Mouse (Mus musculus): Measurements from ENCODE around the gene Adrb1. TPM values are rescaled to one million over a fixed set of nuclear protein-coding genes. Genes with fewer than 3 reads are reported as not detected.
"Not testable (repeated sequence)": the region's sequence is repeated elsewhere in the genome, so short reads cannot be mapped to it uniquely, and the experiment has no call there.

Gene Adrb1
- polyA plus RNA-seq, 1 experiment from 2014 or later, result 1.3 TPM

DNA sequence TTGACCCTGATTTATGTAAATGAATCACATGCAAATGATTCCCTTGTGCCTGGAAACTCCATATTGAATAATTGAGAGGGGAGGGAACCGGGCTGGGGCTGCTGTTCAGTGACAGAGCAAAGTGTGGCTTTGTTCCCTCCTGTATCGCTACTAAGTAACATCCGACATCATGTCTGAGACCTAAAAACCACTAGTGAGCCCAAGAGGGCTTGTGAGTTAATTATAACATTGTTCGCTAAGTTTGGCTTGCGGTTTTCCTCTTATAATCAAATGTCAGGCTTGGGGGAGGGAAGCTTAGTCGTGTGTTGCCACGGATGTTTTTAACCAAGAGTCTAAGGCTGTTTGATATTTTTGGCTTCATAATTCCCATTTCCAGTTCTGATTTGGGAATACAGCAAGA is 50.2 kb downstream of the Adrb1 start:
- Histone ChIP-seq H3K9me3 (replicated peaks; ENCODE audit: control insufficient read depth, low read length, poor library complexity, severe bottlenecking) (no peaks in the 10 kb centered on the region), H3K27me3 (ENCODE audit: control insufficient read depth, insufficient read depth, low read depth, low read length) (peaks cover 3% of the 10 kb centered on the region), H3K4me3 (ENCODE audit: low read depth, low read length) (no peak overlapping the region), H3K36me3 (ENCODE audit: control insufficient read depth, insufficient read depth, low read length) (no peaks in the 10 kb centered on the region), H3K9ac (ENCODE audit: low read depth, low read length) (no peak overlapping the region), H3K27ac (ENCODE audit: low read length) (no peak overlapping the region), H3K4me2 (ENCODE audit: low read length) (no peak overlapping the region), H3K4me1 (ENCODE audit: control insufficient read depth, insufficient read depth, low read length) (peaks cover 7% of the 10 kb centered on the region)
- WGBS, result 74% methylated on average over 7 of the region's 7 CpGs
- no peak for ATAC-seq

- no peak overlapping the region for H3K4me2 ChIP-seq (ENCODE audit: low read length)
- no peak overlapping the region for H3K27ac ChIP-seq (ENCODE audit: low read length)
- no peaks in the 10 kb centered on the region for H3K9me3 ChIP-seq (replicated peaks; ENCODE audit: control insufficient read depth, low read length, poor library complexity, severe bottlenecking)
- peaks cover 7% of the 10 kb centered on the region for H3K4me1 ChIP-seq (ENCODE audit: control insufficient read depth, insufficient read depth, low read length)
- H3K27me3 ChIP-seq (ENCODE audit: control insufficient read depth, insufficient read depth, low read depth, low read length), result peaks cover 3% of the 10 kb centered on the region
- no peak overlapping the region for H3K4me3 ChIP-seq (ENCODE audit: low read depth, low read length)
- no peak for ATAC-seq
- no peak overlapping the region for H3K9ac ChIP-seq (ENCODE audit: low read depth, low read length)
- WGBS, result 14% methylated on average over 10 of the region's 10 CpGs
- no peaks in the 10 kb centered on the region for H3K36me3 ChIP-seq (ENCODE audit: control insufficient read depth, insufficient read depth, low read length)
Measured at GRCm38 (mm10) chr19:56773393-56773971, 51.5 kb downstream of the Adrb1 start.

DNA sequence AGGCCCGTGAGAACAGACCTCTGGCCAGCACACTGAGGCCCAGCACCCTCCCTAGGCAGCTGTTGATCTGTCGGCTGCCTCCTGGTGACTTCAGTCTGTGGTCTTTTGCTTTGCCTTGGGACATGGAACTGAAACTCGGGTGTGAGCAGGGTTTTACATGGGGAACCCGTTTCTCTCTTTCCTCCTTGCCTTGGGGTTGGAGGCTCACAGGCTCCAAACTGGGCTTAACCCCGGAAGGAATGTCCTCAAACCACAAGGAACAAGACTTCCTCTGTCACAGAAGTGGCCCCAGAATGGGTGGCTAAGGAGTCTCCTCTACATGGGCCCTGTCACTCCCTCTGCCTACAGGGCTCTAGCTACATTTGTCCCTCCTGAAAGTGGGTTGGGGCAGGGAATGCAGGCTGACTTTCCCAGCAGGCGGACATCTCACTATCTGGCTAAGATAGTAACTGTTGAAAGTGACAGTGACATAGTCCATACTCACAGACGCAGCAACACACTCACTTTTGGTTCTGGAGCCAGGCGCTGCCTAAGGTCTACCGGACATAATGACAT is 52.5 kb downstream of the Adrb1 start:
- Histone ChIP-seq H3K9ac (ENCODE audit: low read depth, low read length) (no peak overlapping the region), H3K9me3 (replicated peaks; ENCODE audit: control insufficient read depth, low read length, poor library complexity, severe bottlenecking) (no peaks in the 10 kb centered on the region), H3K36me3 (ENCODE audit: control insufficient read depth, insufficient read depth, low read length) (no peaks in the 10 kb centered on the region), H3K27me3 (ENCODE audit: control insufficient read depth, insufficient read depth, low read depth, low read length) (peaks cover 3% of the 10 kb centered on the region), H3K4me2 (ENCODE audit: low read length) (no peak overlapping the region), H3K4me1 (ENCODE audit: control insufficient read depth, insufficient read depth, low read length) (peaks cover 7% of the 10 kb centered on the region), H3K4me3 (ENCODE audit: low read depth, low read length) (no peak overlapping the region), H3K27ac (ENCODE audit: low read length) (no peak overlapping the region)
- 69% methylated on average over 9 of the region's 9 CpGs for WGBS
- ATAC-seq, result no peak

- H3K4me2 ChIP-seq (ENCODE audit: low read length), result peak overlapping the region; percentile 57
- no peak for ATAC-seq
Measured at GRCm38 (mm10) chr19:56774971-56775892, 53.2 kb downstream of the Adrb1 start.

GRCm38 (mm10) chr19:56775893-56776718 is 54.1 kb downstream of the Adrb1 start:
- peak overlapping the region; percentile 46; the same call in 1 of the 2 replicates for H3K9ac ChIP-seq (ENCODE audit: low read depth, low read length)
- H3K4me1 ChIP-seq (ENCODE audit: control insufficient read depth, insufficient read depth, low read length), result peaks cover 7% of the 10 kb centered on the region
- H3K36me3 ChIP-seq (ENCODE audit: control insufficient read depth, insufficient read depth, low read length), result no peaks in the 10 kb centered on the region
- no peak for ATAC-seq
- H3K4me2 ChIP-seq (ENCODE audit: low read length), result peak overlapping the region; percentile 57
- H3K27ac ChIP-seq (ENCODE audit: low read length), result no peak overlapping the region
- no peaks in the 10 kb centered on the region for H3K9me3 ChIP-seq (replicated peaks; ENCODE audit: control insufficient read depth, low read length, poor library complexity, severe bottlenecking)
- WGBS, result 7% methylated on average over 18 of the region's 18 CpGs
- H3K4me3 ChIP-seq (ENCODE audit: low read depth, low read length), result peak overlapping the region; percentile 22
- H3K27me3 ChIP-seq (ENCODE audit: control insufficient read depth, insufficient read depth, low read depth, low read length), result peaks cover 3% of the 10 kb centered on the region

More at GRCm38 (mm10) chr19:56774971-56775892, 53.2 kb downstream of the Adrb1 start:
- Histone ChIP-seq H3K36me3 (ENCODE audit: control insufficient read depth, insufficient read depth, low read length) (no peaks in the 10 kb centered on the region), H3K27me3 (ENCODE audit: control insufficient read depth, insufficient read depth, low read depth, low read length) (peaks cover 3% of the 10 kb centered on the region), H3K27ac (ENCODE audit: low read length) (no peak overlapping the region), H3K4me1 (ENCODE audit: control insufficient read depth, insufficient read depth, low read length) (peaks cover 7% of the 10 kb centered on the region), H3K9me3 (replicated peaks; ENCODE audit: control insufficient read depth, low read length, poor library complexity, severe bottlenecking) (no peaks in the 10 kb centered on the region), H3K4me3 (ENCODE audit: low read depth, low read length) (peak overlapping the region; percentile 22), H3K9ac (ENCODE audit: low read depth, low read length) (peak overlapping the region; percentile 46; the same call in 1 of the 2 replicates)
- WGBS, result 38% methylated on average over 24 of the region's 24 CpGs

DNA sequence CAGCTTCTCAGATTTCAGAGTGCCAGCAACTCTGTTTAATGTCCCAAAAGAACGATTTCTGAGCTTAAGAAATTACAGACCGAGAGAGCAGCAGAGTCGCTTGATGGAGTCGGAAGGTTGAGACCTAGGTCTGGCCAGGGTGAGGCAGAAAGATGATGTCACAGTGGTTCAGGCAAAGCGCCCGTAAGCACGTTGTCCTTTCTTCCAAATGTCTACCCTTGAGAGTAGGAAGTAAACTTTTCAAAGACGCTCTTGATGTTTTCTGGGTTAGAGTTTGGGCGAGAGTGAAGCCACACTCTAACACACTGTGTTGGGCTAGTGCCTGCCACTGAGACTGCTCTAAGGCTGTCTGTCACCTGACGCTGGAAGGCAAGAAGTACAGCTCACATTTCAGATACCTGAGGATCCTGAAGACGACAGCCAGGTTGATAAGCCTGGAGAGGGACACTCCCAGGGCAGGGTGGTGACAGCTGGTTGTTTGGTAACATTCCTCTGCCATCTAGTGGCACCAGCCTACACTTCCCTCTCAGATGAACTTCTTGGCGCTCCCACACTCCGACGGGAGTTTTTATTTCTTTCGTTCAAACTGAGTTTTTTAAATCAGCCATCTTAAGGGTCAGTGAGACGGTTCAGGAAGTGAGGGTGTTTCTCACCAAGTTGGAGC is 54.9 kb downstream of the Adrb1 start:
- no peak overlapping the region for H3K27ac ChIP-seq (ENCODE audit: low read length)
- no peaks in the 10 kb centered on the region for H3K36me3 ChIP-seq (ENCODE audit: control insufficient read depth, insufficient read depth, low read length)
- 43% methylated on average over 16 of the region's 16 CpGs for WGBS
- no peak overlapping the region for H3K9ac ChIP-seq (ENCODE audit: low read depth, low read length)
- peaks cover 7% of the 10 kb centered on the region for H3K4me1 ChIP-seq (ENCODE audit: control insufficient read depth, insufficient read depth, low read length)
- no peak overlapping the region for H3K4me2 ChIP-seq (ENCODE audit: low read length)
- no peak for ATAC-seq
- H3K27me3 ChIP-seq (ENCODE audit: control insufficient read depth, insufficient read depth, low read depth, low read length), result peaks cover 3% of the 10 kb centered on the region
- H3K9me3 ChIP-seq (replicated peaks; ENCODE audit: control insufficient read depth, low read length, poor library complexity, severe bottlenecking), result no peaks in the 10 kb centered on the region
- no peak overlapping the region for H3K4me3 ChIP-seq (ENCODE audit: low read depth, low read length)

DNA sequence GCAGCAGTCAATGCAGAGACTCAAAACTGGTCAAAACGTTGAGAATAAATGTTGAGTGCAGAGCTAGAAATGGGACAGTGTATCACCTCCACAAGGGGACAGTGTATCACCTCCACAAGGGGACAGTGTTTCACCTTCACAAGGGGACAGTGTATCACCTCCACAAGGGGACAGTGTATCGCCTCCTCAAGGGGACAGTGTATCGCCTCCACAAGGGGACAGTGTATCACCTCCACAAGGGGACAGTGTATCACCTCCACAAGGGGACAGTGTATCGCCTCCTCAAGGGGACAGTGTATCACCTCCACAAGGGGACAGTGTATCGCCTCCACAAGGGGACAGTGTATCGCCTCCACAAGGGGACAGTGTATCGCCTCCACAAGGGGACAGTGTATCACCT is 56.5 kb downstream of the Adrb1 start:
- 94% methylated on average over 7 of the region's 7 CpGs for WGBS
- not testable (repeated sequence) for H3K4me3 ChIP-seq (ENCODE audit: low read depth, low read length)

More for the DNA sequence above, 56.5 kb downstream of the Adrb1 start:
- not testable (repeated sequence) for H3K27me3 ChIP-seq (ENCODE audit: control insufficient read depth, insufficient read depth, low read depth, low read length); H3K4me1 ChIP-seq (ENCODE audit: control insufficient read depth, insufficient read depth, low read length); ATAC-seq; H3K36me3 ChIP-seq (ENCODE audit: control insufficient read depth, insufficient read depth, low read length); H3K9ac ChIP-seq (ENCODE audit: low read depth, low read length); H3K4me2 ChIP-seq (ENCODE audit: low read length); H3K9me3 ChIP-seq (replicated peaks; ENCODE audit: control insufficient read depth, low read length, poor library complexity, severe bottlenecking); H3K27ac ChIP-seq (ENCODE audit: low read length)

All from midbrain, embryonic 16.5 days (tissue).